Mouse (Mus musculus): ENCODE measurements around the gene Usp34.

DNA sequence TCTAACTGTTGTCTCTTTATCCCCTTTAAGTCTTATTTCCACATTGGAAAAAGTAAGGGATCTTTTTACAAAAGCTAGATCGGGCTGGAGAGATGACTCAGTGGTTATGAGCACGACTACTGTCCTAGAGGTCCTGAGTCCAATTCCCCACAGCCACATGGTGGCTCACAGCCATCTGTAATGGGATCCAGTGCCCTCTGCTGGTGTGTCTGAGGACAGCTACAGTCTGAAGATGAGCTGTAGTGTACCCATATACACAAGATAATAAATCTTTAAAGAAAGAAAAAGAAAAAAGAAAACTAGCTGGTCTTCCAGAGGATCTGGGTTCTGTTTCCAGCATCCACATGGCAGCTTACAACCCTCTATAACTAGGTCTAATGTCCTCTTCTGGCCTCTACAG, 123.3 kb downstream of the Usp34 start:
- TF ChIP-seq CTCF (IDR thresholded peaks at IDR 0.05; ENCODE audit: borderline replicate concordance, insufficient read depth, low read depth, low read length), result no peak
- no peak for TF ChIP-seq POLR2A (IDR thresholded peaks at IDR 0.05; ENCODE audit: borderline replicate concordance, insufficient read depth, low read length)

All from cerebellum, adult 2 months (tissue).